Comparison of ENCODE assay signal across 22 mouse cellular contexts in genomic region chr8:17618147-17618546, GRCm38 (mm10).
DNase-seq lines count a peak whose midpoint lies in the region; ATAC-seq and TF ChIP-seq lines count a peak whose summit lies in the region.
"Had no signal": no experiment of that assay in that cellular context is flagged by ENCODE, and none has a peak within 500 bp of the region (broad histone marks: within the 10 kb centered on the region; RNA-seq: fewer than 3 reads in every experiment).

No protein-coding gene starts in this region.

- H3K36me3 ChIP-seq in hindbrain, embryonic 14.5 days (replicated peaks; ENCODE audit: control insufficient read depth, insufficient read depth) = no peaks in the 10 kb centered on the region
- no peaks in the 10 kb centered on the region for H3K36me3 ChIP-seq in hindbrain, embryonic 10.5 days
- H3K36me3 ChIP-seq in midbrain, embryonic 16.5 days (ENCODE audit: control insufficient read depth, insufficient read depth, low read length) = no peaks in the 10 kb centered on the region
- no peaks in the 10 kb centered on the region for H3K36me3 ChIP-seq in midbrain, embryonic 11.5 days (ENCODE audit: control insufficient read depth, insufficient read depth, low read length)
- H3K36me3 ChIP-seq in myocyte (ENCODE audit: control insufficient read depth, insufficient read depth) = no peaks in the 10 kb centered on the region
- H3K36me3 ChIP-seq in intestine, embryonic 15.5 days = no peaks in the 10 kb centered on the region
- H3K36me3 ChIP-seq: embryonic facial prominence, embryonic 12.5 days; hindbrain, embryonic 13.5 days; kidney, embryonic 15.5 days; liver, embryonic 13.5 days; lung, embryonic 15.5 days; neural tube, embryonic 13.5 days had no signal

- H3K4me2 ChIP-seq in hindbrain, embryonic 14.5 days (replicated peaks) = no peak overlapping the region
- no peak overlapping the region for H3K4me2 ChIP-seq in midbrain, embryonic 16.5 days (ENCODE audit: low read length)
- no peak overlapping the region for H3K4me2 ChIP-seq in midbrain, embryonic 11.5 days
- no peak overlapping the region for H3K4me2 ChIP-seq in myocyte (ENCODE audit: low read depth)
- no peak overlapping the region for H3K4me2 ChIP-seq in intestine, embryonic 15.5 days (replicated peaks)
- H3K4me2 ChIP-seq: embryonic facial prominence, embryonic 12.5 days; heart, embryonic 11.5 days; hindbrain, embryonic 13.5 days; kidney, embryonic 15.5 days; liver, embryonic 13.5 days; lung, embryonic 15.5 days; neural tube, embryonic 13.5 days had no signal

- no peak overlapping the region for H3K27ac ChIP-seq in hindbrain, embryonic 14.5 days
- H3K27ac ChIP-seq in hindbrain, embryonic 10.5 days = no peak overlapping the region
- H3K27ac ChIP-seq in midbrain, embryonic 16.5 days (ENCODE audit: low read length) = no peak overlapping the region
- no peak overlapping the region for H3K27ac ChIP-seq in midbrain, embryonic 11.5 days (ENCODE audit: low read depth, low read length)
- no peak overlapping the region for H3K27ac ChIP-seq in intestine, embryonic 15.5 days
- H3K27ac ChIP-seq: embryonic facial prominence, embryonic 12.5 days; gastrocnemius, adult 2 months; hindbrain, embryonic 13.5 days; kidney, embryonic 15.5 days; liver, embryonic 13.5 days; lung, embryonic 15.5 days; neural tube, embryonic 13.5 days had no signal

- TF ChIP-seq POLR2A in brain, embryonic 14.5 days (IDR thresholded peaks at IDR 0.05; ENCODE audit: borderline replicate concordance, extremely low read depth, insufficient read depth, insufficient read length, poor library complexity, severe bottlenecking) = no peak
- no peak for TF ChIP-seq POLR2A in myocyte (IDR thresholded peaks at IDR 0.05; ENCODE audit: insufficient read length, low read depth)

- H3K4me3 ChIP-seq in hindbrain, embryonic 14.5 days (replicated peaks; ENCODE audit: low read length) = no peak overlapping the region
- no peak overlapping the region for H3K4me3 ChIP-seq in hindbrain, embryonic 10.5 days
- H3K4me3 ChIP-seq in midbrain, embryonic 16.5 days (ENCODE audit: low read depth, low read length) = no peak overlapping the region
- no peak overlapping the region for H3K4me3 ChIP-seq in midbrain, embryonic 11.5 days (ENCODE audit: low read depth, low read length)
- no peak overlapping the region for H3K4me3 ChIP-seq in myocyte
- no peak overlapping the region for H3K4me3 ChIP-seq in intestine, embryonic 15.5 days (replicated peaks)
- H3K4me3 ChIP-seq: embryonic facial prominence, embryonic 12.5 days; gastrocnemius, adult 2 months; hindbrain, embryonic 13.5 days; kidney, embryonic 15.5 days; liver, embryonic 13.5 days; lung, embryonic 15.5 days; neural tube, embryonic 13.5 days had no signal

- ATAC-seq in hindbrain, embryonic 14.5 days (ENCODE audit: low FRiP score) = peak; percentile 48; the same call in 1 of the 2 replicates
- ATAC-seq in midbrain, embryonic 16.5 days = peak; percentile 21; the same call in 1 of the 2 replicates
- no peak for ATAC-seq in midbrain, embryonic 11.5 days (ENCODE audit: low FRiP score)
- ATAC-seq in intestine, embryonic 15.5 days = no peak
- ATAC-seq: intestine, embryonic 16.5 days had no signal

- no peaks in the 10 kb centered on the region for H3K27me3 ChIP-seq in hindbrain, embryonic 14.5 days (ENCODE audit: control insufficient read depth, insufficient read depth, low read length)
- H3K27me3 ChIP-seq in hindbrain, embryonic 10.5 days (ENCODE audit: insufficient read depth, poor library complexity, severe bottlenecking) = no peaks in the 10 kb centered on the region
- no peaks in the 10 kb centered on the region for H3K27me3 ChIP-seq in midbrain, embryonic 16.5 days (ENCODE audit: control insufficient read depth, insufficient read depth, low read depth, low read length)
- no peaks in the 10 kb centered on the region for H3K27me3 ChIP-seq in midbrain, embryonic 11.5 days (ENCODE audit: control insufficient read depth, insufficient read depth, low read length)
- H3K27me3 ChIP-seq in myocyte (ENCODE audit: control insufficient read depth, insufficient read depth, insufficient read length) = no peaks in the 10 kb centered on the region
- no peaks in the 10 kb centered on the region for H3K27me3 ChIP-seq in intestine, embryonic 15.5 days (replicated peaks)
- H3K27me3 ChIP-seq: embryonic facial prominence, embryonic 12.5 days; hindbrain, embryonic 13.5 days; kidney, embryonic 15.5 days; liver, embryonic 13.5 days; lung, embryonic 15.5 days; neural tube, embryonic 13.5 days had no signal

- no peaks in the 10 kb centered on the region for H3K4me1 ChIP-seq in hindbrain, embryonic 14.5 days (replicated peaks; ENCODE audit: control insufficient read depth, insufficient read depth, low read length)
- H3K4me1 ChIP-seq in hindbrain, embryonic 10.5 days (replicated peaks) = no peaks in the 10 kb centered on the region
- H3K4me1 ChIP-seq in midbrain, embryonic 16.5 days (ENCODE audit: control insufficient read depth, insufficient read depth, low read length) = no peaks in the 10 kb centered on the region
- no peaks in the 10 kb centered on the region for H3K4me1 ChIP-seq in midbrain, embryonic 11.5 days (ENCODE audit: control insufficient read depth, insufficient read depth, low read length)
- no peaks in the 10 kb centered on the region for H3K4me1 ChIP-seq in intestine, embryonic 15.5 days (replicated peaks)
- H3K4me1 ChIP-seq: embryonic facial prominence, embryonic 12.5 days; hindbrain, embryonic 13.5 days; kidney, embryonic 15.5 days; liver, embryonic 13.5 days; lung, embryonic 15.5 days; neural tube, embryonic 13.5 days had no signal

- H3K79me2 ChIP-seq in myocyte (ENCODE audit: control insufficient read depth, insufficient read depth) = no peaks in the 10 kb centered on the region

- H3K9me3 ChIP-seq in hindbrain, embryonic 14.5 days (ENCODE audit: control insufficient read depth, low read length) = no peaks in the 10 kb centered on the region
- no peaks in the 10 kb centered on the region for H3K9me3 ChIP-seq in hindbrain, embryonic 10.5 days
- H3K9me3 ChIP-seq in midbrain, embryonic 16.5 days (replicated peaks; ENCODE audit: control insufficient read depth, low read length, poor library complexity, severe bottlenecking) = no peaks in the 10 kb centered on the region
- H3K9me3 ChIP-seq in midbrain, embryonic 11.5 days (ENCODE audit: control insufficient read depth, low read length) = no peaks in the 10 kb centered on the region
- no peaks in the 10 kb centered on the region for H3K9me3 ChIP-seq in intestine, embryonic 15.5 days
- H3K9me3 ChIP-seq: embryonic facial prominence, embryonic 12.5 days; hindbrain, embryonic 13.5 days; kidney, embryonic 15.5 days; liver, embryonic 13.5 days; lung, embryonic 15.5 days; neural tube, embryonic 13.5 days had no signal

- no peak for TF ChIP-seq CTCF in brain, embryonic 14.5 days (IDR thresholded peaks at IDR 0.05; ENCODE audit: borderline replicate concordance, extremely low read depth, insufficient read depth, insufficient read length)

- no peak for DNase-seq in hindbrain, embryonic 14.5 days (ENCODE audit: low spot score)
- no peak for DNase-seq in hindbrain, embryonic 10.5 days (ENCODE audit: low spot score)
- no peak for DNase-seq in midbrain, embryonic 11.5 days (ENCODE audit: low spot score, missing footprints)
- peak; percentile 93 for DNase-seq in brain, embryonic 14.5 days (ENCODE audit: low read depth)
- DNase-seq: adrenal gland, postnatal 36 days; cerebellum, adult 8-10 months; gastrocnemius, adult 2 months; heart, postnatal 10 days; liver, embryonic 13.5 days; right cerebral cortex, postnatal 14 days; spleen, adult 18-20 months; thymus, postnatal 25 days had no signal

- H3K9ac ChIP-seq in hindbrain, embryonic 14.5 days = no peak overlapping the region
- H3K9ac ChIP-seq in midbrain, embryonic 16.5 days (ENCODE audit: low read depth, low read length) = no peak overlapping the region
- no peak overlapping the region for H3K9ac ChIP-seq in midbrain, embryonic 11.5 days (ENCODE audit: low read length)
- H3K9ac ChIP-seq in intestine, embryonic 15.5 days = no peak overlapping the region
- H3K9ac ChIP-seq: embryonic facial prominence, embryonic 12.5 days; hindbrain, embryonic 13.5 days; kidney, embryonic 15.5 days; liver, embryonic 13.5 days; lung, embryonic 15.5 days; neural tube, embryonic 13.5 days had no signal

- H3ac ChIP-seq in myocyte (ENCODE audit: control insufficient read depth, insufficient read length) = no peak overlapping the region

TF ChIP-seq in myocyte, 11 proteins besides CTCF, POLR2A, EP300 and RAD21:
- TF ChIP-seq CEBPB (IDR thresholded peaks at IDR 0.05; ENCODE audit: insufficient read depth, poor library complexity, severe bottlenecking) (peak; percentile 31; the same call in 1 of the 2 replicates), REST (IDR thresholded peaks at IDR 0.05; ENCODE audit: insufficient read depth, insufficient read length) (no peak)
TF ChIP-seq in myocyte: peak in this region for 1.

Comparison
In these comparisons a context has a peak if more than half of its experiments do, and no peak if none do; other contexts are left out.
1. ATAC-seq: peak in hindbrain, embryonic 14.5 days (single experiment) and midbrain, embryonic 16.5 days (single experiment); none in midbrain, embryonic 11.5 days (single experiment) and intestine, embryonic 15.5 days (single experiment).